Mouse (Mus musculus) urinary bladder, adult 2 months (tissue): Measurements from ENCODE around the gene Slc22a20. TPM values are rescaled to one million over a fixed set of nuclear protein-coding genes. Genes with fewer than 3 reads are reported as not detected.
A peak's percentile ranks its signal among the peaks of the same experiment; 100 is the strongest.

ENCODE experiments used
- DNase-seq: peaks from one replicate; pipeline ENCODE4 v3.0.0; 2022; ENCODE audit warnings: low spot score
- polyA plus RNA-seq: library from polyadenylated mRNA; depleted of rRNA; stranded (reverse); fragments of >200 nt; gene quantifications from 2 replicates; pipeline ENCODE4 v1.2.3, GENCODE M21; 2012; rRNA removed

Slc22a20 gene
- polyA plus RNA-seq: 0.12 and 0.21 TPM in 2 replicates

- DNase-seq: no peak
Observed at GRCm38 (mm10) chr19:5986043-5986442, at the start of gene Slc22a20. Slc22a20 (minus strand) TSS chr19:5986143.

- DNase-seq: no peak
Observed at GRCm38 (mm10) chr19:6030520-6031280, 44.8 kb upstream of the Slc22a20 start.

GRCm38 (mm10) chr19:6029426-6029825, 43.5 kb upstream of the Slc22a20 start:
- no peak for DNase-seq

GRCm38 (mm10) chr19:6028991-6029390, 43.0 kb upstream of the Slc22a20 start:
- DNase-seq: no peak

GRCm38 (mm10) chr19:6023930-6024329, 38.0 kb upstream of the Slc22a20 start:
- DNase-seq: no peak

GRCm38 (mm10) chr19:6023059-6023458, 37.1 kb upstream of the Slc22a20 start:
- DNase-seq: no peak

GRCm38 (mm10) chr19:6020276-6020675, 34.3 kb upstream of the Slc22a20 start:
- DNase-seq: no peak

GRCm38 (mm10) chr19:6018142-6019089, 32.5 kb upstream of the Slc22a20 start:
- peak; percentile 74 for DNase-seq

- DNase-seq: no peak
Observed at GRCm38 (mm10) chr19:6016532-6016931, 30.6 kb upstream of the Slc22a20 start.

GRCm38 (mm10) chr19:6015511-6016315, 29.8 kb upstream of the Slc22a20 start, which contains the start of gene Capn1:
Capn1 (minus strand) TSS chr19:6015897.
- peak; percentile 71 for DNase-seq

- DNase-seq: peak; percentile 42
Observed at GRCm38 (mm10) chr19:6014991-6015510, 29.1 kb upstream of the Slc22a20 start.

- peak; percentile 55 for DNase-seq
Observed at GRCm38 (mm10) chr19:6013691-6014090, 27.7 kb upstream of the Slc22a20 start.

- no peak for DNase-seq
Observed at GRCm38 (mm10) chr19:6009137-6009536, 23.2 kb upstream of the Slc22a20 start.

- no peak for DNase-seq
Observed at GRCm38 (mm10) chr19:6007013-6007412, 21.1 kb upstream of the Slc22a20 start.

GRCm38 (mm10) chr19:6005541-6005940, 19.6 kb upstream of the Slc22a20 start:
- no peak for DNase-seq

GRCm38 (mm10) chr19:5999969-6000368, 14.0 kb upstream of the Slc22a20 start:
- DNase-seq: no peak

GRCm38 (mm10) chr19:5998180-5998579, 12.2 kb upstream of the Slc22a20 start:
- no peak for DNase-seq

GRCm38 (mm10) chr19:5994711-5995110, 8.8 kb upstream of the Slc22a20 start:
- DNase-seq: no peak

GRCm38 (mm10) chr19:5992012-5992411, 6.1 kb upstream of the Slc22a20 start:
- no peak for DNase-seq

GRCm38 (mm10) chr19:5991467-5991866, 5.5 kb upstream of the Slc22a20 start:
- DNase-seq: no peak

GRCm38 (mm10) chr19:5990921-5991320, 5.0 kb upstream of the Slc22a20 start:
- no peak for DNase-seq
